Mouse (Mus musculus) brain, embryonic 14.5 days (tissue): ENCODE measurements around the gene Rrbp1.

Experiments
- CTCF ChIP-seq: fragments of 200-500 bp; IDR thresholded peaks from 2 replicates; pipeline ENCODE4 v1.5.1; 2012; ENCODE audit warnings: inconsistent platforms, mild to moderate bottlenecking, moderate library complexity, borderline replicate concordance; ENCODE audit not compliant: insufficient read depth, insufficient read length; ENCODE audit errors: extremely low read depth
- POLR2A ChIP-seq: fragments of 200-500 bp; IDR thresholded peaks from 2 replicates; pipeline ENCODE4 v1.6.1; 2012; ENCODE audit warnings: mild to moderate bottlenecking, inconsistent platforms, borderline replicate concordance; ENCODE audit not compliant: poor library complexity, insufficient read depth, insufficient read length, severe bottlenecking; ENCODE audit errors: extremely low read depth

GRCm38 (mm10) chr2:143992977-143993376, 18.1 kb downstream of the Rrbp1 start:
- TF ChIP-seq POLR2A (no peak), CTCF (no peak)
